Mouse (Mus musculus) adrenal gland, adult 18-20 months (tissue): Measurements from ENCODE around the gene Ttll8. TPM values are rescaled to one million over a fixed set of nuclear protein-coding genes. Genes with fewer than 3 reads are reported as not detected.

Experiments
- DNase-seq, 2 experiments: peaks; one replicate each; pipeline ENCODE4 v3.0.0; 2021 to 2022; ENCODE audit warnings: low spot score in 2 of 2
- total RNA-seq, 2 experiments: library from RNA; stranded (reverse); gene quantifications; 1 replicate in 1 of 2; 2 replicates in 1 of 2; pipeline ENCODE4 v1.2.3; 2021

Gene Ttll8
- total RNA-seq, 2 experiments from 2014 or later, result 0.10 TPM; not detected in 1

- peak; percentile 62 to 66 for DNase-seq
These were observed 91.1 kb downstream of the Ttll8 start for GRCm38 (mm10) chr15:88862881-88863694.

- peak; percentile 99 for DNase-seq
These were observed 92.2 kb downstream of the Ttll8 start, which contains the start of gene Pim3 for GRCm38 (mm10) chr15:88861772-88862622. TSS of gene Pim3 (plus strand) at chr15:88862186.

GRCm38 (mm10) chr15:88860781-88861180 is 93.4 kb downstream of the Ttll8 start:
- no peak for DNase-seq

GRCm38 (mm10) chr15:88859206-88859970 is 94.8 kb downstream of the Ttll8 start:
- no peak for DNase-seq

GRCm38 (mm10) chr15:88858707-88859106 is 95.5 kb downstream of the Ttll8 start:
- no peak for DNase-seq

GRCm38 (mm10) chr15:88858141-88858541 is 96.1 kb downstream of the Ttll8 start:
- DNase-seq, result no peak

GRCm38 (mm10) chr15:88857361-88857760 is 96.9 kb downstream of the Ttll8 start:
- DNase-seq, result no peak

GRCm38 (mm10) chr15:88856613-88857012 is 97.6 kb downstream of the Ttll8 start:
- DNase-seq, result no peak

GRCm38 (mm10) chr15:88855896-88856417 is 98.3 kb downstream of the Ttll8 start:
- DNase-seq, result no peak

- no peak for DNase-seq
These were observed 99.0 kb downstream of the Ttll8 start for GRCm38 (mm10) chr15:88854969-88855830.

- DNase-seq, result no peak
These were observed 99.9 kb downstream of the Ttll8 start for GRCm38 (mm10) chr15:88854119-88854968.

GRCm38 (mm10) chr15:88853106-88853505 is 101.1 kb downstream of the Ttll8 start:
- DNase-seq, result no peak

- no peak for DNase-seq
These were observed 102.6 kb downstream of the Ttll8 start for GRCm38 (mm10) chr15:88851507-88852149.

- no peak for DNase-seq
These were observed 103.1 kb downstream of the Ttll8 start for GRCm38 (mm10) chr15:88851076-88851475.

GRCm38 (mm10) chr15:88850146-88850826 is 103.9 kb downstream of the Ttll8 start:
- peak; percentile 69 to 84 for DNase-seq

GRCm38 (mm10) chr15:88849621-88850020 is 104.6 kb downstream of the Ttll8 start:
- DNase-seq, result no peak

- no peak for DNase-seq
These were observed 105.6 kb downstream of the Ttll8 start for GRCm38 (mm10) chr15:88848661-88849060.

- no peak for DNase-seq
These were observed 109.3 kb downstream of the Ttll8 start for GRCm38 (mm10) chr15:88844966-88845365.
